Mouse (Mus musculus) bone marrow macrophage, adult 2 months (primary cell): ENCODE results near the gene Kcnmb4.

Source experiments
- CTCF ChIP-seq: IDR thresholded peaks from 2 replicates; pipeline ENCODE4 v1.5.1; 2012; ENCODE audit warnings: low read depth, mild to moderate bottlenecking, low read length, moderate library complexity
- POLR2A ChIP-seq: IDR thresholded peaks from 2 replicates; pipeline ENCODE4 v1.6.1; 2012; ENCODE audit warnings: mild to moderate bottlenecking, low read depth, low read length, borderline replicate concordance

DNA sequence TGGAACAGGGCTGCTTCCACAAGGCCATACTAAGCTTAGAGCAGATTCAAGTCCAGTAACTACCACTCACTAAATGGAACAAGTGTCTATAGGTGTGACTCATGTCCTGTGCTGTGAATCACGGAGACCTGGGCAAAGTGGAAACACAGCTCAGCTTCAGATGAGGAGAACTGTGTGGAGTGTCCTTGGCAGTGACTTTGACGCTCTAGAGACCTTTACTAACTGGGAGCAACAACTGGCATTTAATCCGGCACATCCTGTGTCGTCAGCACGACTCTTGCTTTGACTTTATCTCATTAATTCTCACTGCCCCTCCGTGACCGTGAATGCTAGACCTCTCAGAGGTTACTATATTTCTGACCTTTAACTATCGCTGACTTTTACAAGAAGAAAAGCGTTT lies 62.9 kb downstream of the Kcnmb4 start:
- TF ChIP-seq CTCF, result no peak
- no peak for TF ChIP-seq POLR2A
